Mouse (Mus musculus): ENCODE measurements around the gene Pcsk4. TPM values are rescaled to one million over a fixed set of nuclear protein-coding genes. Genes with fewer than 3 reads are reported as not detected.
A peak's percentile ranks its signal among the peaks of the same experiment; 100 is the strongest.

The Pcsk4 gene
- polyA plus RNA-seq, 1 experiment, result 2.2 TPM

DNA sequence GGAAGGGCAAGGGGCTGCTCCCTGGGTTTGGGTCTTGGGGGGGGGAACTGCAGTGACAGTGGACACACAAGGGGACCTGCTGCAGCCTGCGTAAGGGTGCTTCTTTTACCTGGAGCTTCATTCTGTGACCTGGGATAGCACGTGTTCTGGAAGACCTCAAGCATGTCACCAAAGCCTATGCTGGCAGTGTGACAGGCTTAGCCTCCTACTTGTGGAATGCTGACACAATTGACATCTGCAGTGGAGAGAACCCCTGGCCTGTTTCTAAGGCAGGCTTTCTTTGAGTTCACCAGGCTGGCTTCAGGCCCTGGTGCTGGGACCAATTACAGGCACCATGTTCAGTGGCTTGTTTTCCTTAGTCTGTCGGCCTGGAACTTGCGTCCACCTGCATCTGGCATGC lies 35.0 kb downstream of the Pcsk4 start:
- no peak for TF ChIP-seq POLR2A (IDR thresholded peaks at IDR 0.05; ENCODE audit: borderline replicate concordance, low read depth, low read length)
- Histone ChIP-seq H3K4me3 (ENCODE audit: insufficient read depth, low read length) (peak overlapping the region; percentile 93; the same call in 1 of the 2 replicates), H3K4me1 (ENCODE audit: control insufficient read depth, insufficient read depth, low read length) (peaks cover 3% of the 10 kb centered on the region; the same call in 1 of the 2 replicates), H3K27ac (ENCODE audit: insufficient read depth, low read depth, low read length) (no peak overlapping the region)

GRCm38 (mm10) chr10:80293325-80293724 lies 36.0 kb downstream of the Pcsk4 start:
- TF ChIP-seq CTCF (IDR thresholded peaks at IDR 0.05; ENCODE audit: low read depth, low read length) (no peak), POLR2A (IDR thresholded peaks at IDR 0.05; ENCODE audit: borderline replicate concordance, low read depth, low read length) (no peak)
- Histone ChIP-seq H3K27ac (ENCODE audit: insufficient read depth, low read depth, low read length) (peak overlapping the region; percentile 67), H3K4me3 (ENCODE audit: insufficient read depth, low read length) (peak overlapping the region; percentile 93), H3K4me1 (ENCODE audit: control insufficient read depth, insufficient read depth, low read length) (peaks cover 3% of the 10 kb centered on the region; the same call in 1 of the 2 replicates)

- Histone ChIP-seq H3K4me1 (ENCODE audit: control insufficient read depth, insufficient read depth, low read length) (peaks cover 3% of the 10 kb centered on the region; the same call in 1 of the 2 replicates), H3K27ac (ENCODE audit: insufficient read depth, low read depth, low read length) (peak within 1 kb of the TSS; percentile 67), H3K4me3 (ENCODE audit: insufficient read depth, low read length) (peak within 1 kb of the TSS; percentile 93)
- no peak; the same call in 1 of the 2 replicates for TF ChIP-seq CTCF (IDR thresholded peaks at IDR 0.05; ENCODE audit: low read depth, low read length)
- 0 out of 2 replicates have a peak, but pooled peaks have one; percentile 84 for TF ChIP-seq POLR2A (IDR thresholded peaks at IDR 0.05; ENCODE audit: borderline replicate concordance, low read depth, low read length)
Observed at GRCm38 (mm10) chr10:80292251-80293146, 36.8 kb downstream of the Pcsk4 start, which contains the start of gene Rps15. Gene Rps15 (plus strand): TSS chr10:80292453.

DNA sequence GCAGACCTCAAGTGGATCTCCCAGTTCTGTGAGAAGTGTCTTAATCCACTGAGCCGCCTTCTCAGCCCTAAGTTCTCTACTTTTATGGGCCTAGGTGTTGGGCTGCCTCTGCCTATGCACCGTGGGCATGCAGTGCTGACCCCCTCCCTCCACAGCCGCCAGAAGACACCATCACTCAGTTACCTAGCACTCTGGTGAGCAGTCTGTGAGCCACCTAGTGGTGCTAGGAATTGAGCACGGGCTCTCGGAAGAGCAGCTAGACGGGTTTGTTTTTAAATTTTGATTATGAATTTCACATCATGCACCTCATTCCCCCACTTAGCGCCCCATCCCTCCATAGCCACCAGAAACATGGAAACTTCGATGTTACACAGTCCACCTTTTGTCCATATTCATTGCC lies 40.6 kb downstream of the Pcsk4 start:
- TF ChIP-seq CTCF (IDR thresholded peaks at IDR 0.05; ENCODE audit: low read depth, low read length) (no peak), POLR2A (IDR thresholded peaks at IDR 0.05; ENCODE audit: borderline replicate concordance, low read depth, low read length) (no peak)
- H3K4me3 ChIP-seq (ENCODE audit: insufficient read depth, low read length), result no peak overlapping the region
- H3K27ac ChIP-seq (ENCODE audit: insufficient read depth, low read depth, low read length), result no peak overlapping the region
- no peaks in the 10 kb centered on the region for H3K4me1 ChIP-seq (ENCODE audit: control insufficient read depth, insufficient read depth, low read length)

DNA sequence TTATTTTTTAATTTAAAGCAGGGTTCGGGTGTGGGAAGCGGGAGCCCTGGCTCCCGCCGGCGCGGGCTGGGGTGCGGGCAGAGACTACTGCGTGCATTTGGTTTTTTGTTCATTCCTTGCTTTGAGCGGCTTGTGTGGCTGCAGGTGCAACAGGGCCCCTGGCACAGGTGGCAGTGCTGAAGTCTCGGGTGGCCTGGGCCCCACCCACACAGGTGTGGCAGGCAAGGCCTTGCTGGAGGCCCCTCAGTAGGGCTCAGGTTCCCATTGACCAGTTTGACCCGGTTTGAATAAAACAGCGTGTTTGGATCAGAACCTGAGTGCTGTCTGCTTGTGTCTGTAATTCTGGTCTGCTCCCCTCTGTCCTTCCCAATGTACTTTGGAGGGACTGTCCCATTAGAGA lies 41.2 kb downstream of the Pcsk4 start:
- no peak overlapping the region for H3K27ac ChIP-seq (ENCODE audit: insufficient read depth, low read depth, low read length)
- H3K4me1 ChIP-seq (ENCODE audit: control insufficient read depth, insufficient read depth, low read length), result no peaks in the 10 kb centered on the region
- no peak overlapping the region for H3K4me3 ChIP-seq (ENCODE audit: insufficient read depth, low read length)
- TF ChIP-seq POLR2A (IDR thresholded peaks at IDR 0.05; ENCODE audit: borderline replicate concordance, low read depth, low read length) (no peak), CTCF (IDR thresholded peaks at IDR 0.05; ENCODE audit: low read depth, low read length) (no peak)

DNA sequence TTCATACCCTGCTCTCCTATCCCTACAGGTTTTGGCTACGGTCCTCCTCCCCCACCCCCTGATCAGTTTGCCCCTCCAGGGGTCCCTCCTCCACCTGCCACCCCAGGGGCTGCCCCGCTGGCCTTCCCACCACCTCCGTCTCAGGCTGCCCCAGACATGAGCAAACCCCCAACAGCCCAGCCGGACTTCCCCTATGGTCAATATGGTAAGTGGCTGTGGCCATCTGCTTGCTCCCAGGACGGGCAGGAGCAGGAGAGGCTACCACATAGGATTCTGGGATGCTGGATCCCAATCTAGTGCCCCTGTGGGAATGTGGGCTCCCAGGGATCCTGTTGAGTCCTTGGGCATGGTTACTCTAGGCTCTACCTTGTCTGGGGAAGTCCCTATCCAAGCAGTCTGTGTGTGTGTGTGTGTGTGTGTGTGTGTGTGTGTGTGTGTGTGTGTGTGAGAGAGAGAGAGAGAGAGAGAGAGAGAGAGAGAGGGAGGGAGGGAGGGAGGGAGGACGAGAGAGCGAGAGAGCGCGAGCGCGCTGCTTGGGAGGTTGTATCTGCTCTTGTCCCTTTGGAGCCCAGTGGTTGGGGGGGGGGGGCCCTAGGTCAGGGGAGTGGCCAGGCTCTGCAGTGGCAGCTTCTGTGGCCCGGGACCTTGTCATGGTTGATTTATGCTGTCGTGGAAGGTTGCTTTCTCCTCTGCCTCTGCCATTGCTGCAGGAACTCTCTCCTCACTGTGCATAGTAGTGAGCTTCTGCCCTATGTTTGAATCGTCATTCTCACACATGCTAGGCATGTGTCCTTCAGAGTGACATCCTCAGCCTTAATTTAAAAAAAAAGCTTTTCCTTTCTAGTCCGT lies 43.9 kb downstream of the Pcsk4 start:
- Histone ChIP-seq H3K4me3 (ENCODE audit: insufficient read depth, low read length) (no peak overlapping the region), H3K27ac (ENCODE audit: insufficient read depth, low read depth, low read length) (no peak overlapping the region), H3K4me1 (ENCODE audit: control insufficient read depth, insufficient read depth, low read length) (no peaks in the 10 kb centered on the region)
- TF ChIP-seq CTCF (IDR thresholded peaks at IDR 0.05; ENCODE audit: low read depth, low read length) (no peak), POLR2A (IDR thresholded peaks at IDR 0.05; ENCODE audit: borderline replicate concordance, low read depth, low read length) (no peak)

GRCm38 (mm10) chr10:80282481-80283441 lies 46.5 kb downstream of the Pcsk4 start:
- TF ChIP-seq POLR2A (IDR thresholded peaks at IDR 0.05; ENCODE audit: borderline replicate concordance, low read depth, low read length) (no peak), CTCF (IDR thresholded peaks at IDR 0.05; ENCODE audit: low read depth, low read length) (no peak)
- Histone ChIP-seq H3K4me3 (ENCODE audit: insufficient read depth, low read length) (no peak overlapping the region), H3K27ac (ENCODE audit: insufficient read depth, low read depth, low read length) (no peak overlapping the region), H3K4me1 (ENCODE audit: control insufficient read depth, insufficient read depth, low read length) (no peaks in the 10 kb centered on the region)

GRCm38 (mm10) chr10:80281921-80282371 lies 47.4 kb downstream of the Pcsk4 start:
- Histone ChIP-seq H3K4me3 (ENCODE audit: insufficient read depth, low read length) (no peak overlapping the region), H3K4me1 (ENCODE audit: control insufficient read depth, insufficient read depth, low read length) (no peaks in the 10 kb centered on the region), H3K27ac (ENCODE audit: insufficient read depth, low read depth, low read length) (no peak overlapping the region)
- TF ChIP-seq CTCF (IDR thresholded peaks at IDR 0.05; ENCODE audit: low read depth, low read length) (no peak), POLR2A (IDR thresholded peaks at IDR 0.05; ENCODE audit: borderline replicate concordance, low read depth, low read length) (no peak)

DNA sequence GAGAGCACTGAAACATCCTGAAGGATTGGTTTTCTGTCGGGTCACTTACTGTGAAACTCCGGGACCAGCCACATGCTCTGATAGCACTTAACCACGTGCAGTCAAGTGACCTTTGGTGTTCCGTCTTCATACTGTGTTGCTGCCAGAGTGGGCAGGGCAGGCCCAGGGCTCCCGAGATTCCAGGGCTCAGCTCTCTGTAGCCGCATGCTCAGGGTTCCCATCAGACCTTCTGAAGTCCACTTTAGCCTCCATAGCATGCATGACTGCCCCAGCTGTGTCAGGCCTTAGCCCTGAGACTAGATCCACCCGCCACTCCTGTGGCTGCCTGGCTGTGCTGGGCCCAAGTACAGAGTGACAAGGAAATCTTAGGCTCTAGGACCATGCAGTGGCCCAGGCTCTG lies 48.0 kb downstream of the Pcsk4 start:
- Histone ChIP-seq H3K27ac (ENCODE audit: insufficient read depth, low read depth, low read length) (no peak overlapping the region), H3K4me3 (ENCODE audit: insufficient read depth, low read length) (no peak overlapping the region), H3K4me1 (ENCODE audit: control insufficient read depth, insufficient read depth, low read length) (no peaks in the 10 kb centered on the region)
- TF ChIP-seq CTCF (IDR thresholded peaks at IDR 0.05; ENCODE audit: low read depth, low read length) (no peak), POLR2A (IDR thresholded peaks at IDR 0.05; ENCODE audit: borderline replicate concordance, low read depth, low read length) (no peak)
